Mouse (Mus musculus) liver, adult 2 months (tissue): ENCODE data around the gene Bcl2l14. TPM values are rescaled to one million over a fixed set of nuclear protein-coding genes. Genes with fewer than 3 reads are reported as not detected.

Experiments used
- DNase-seq: peaks from one replicate; pipeline ENCODE4 v3.0.0-alpha.2; 2011; ENCODE audit warnings: low read depth, low spot score; ENCODE audit errors: extremely low read depth
- H3K27ac ChIP-seq: fragments of 200-500 bp; replicated peaks from 2 replicates; pipeline ENCODE4 v1.5.1; 2012; ENCODE audit warnings: low read depth, mild to moderate bottlenecking, control low read depth, inconsistent platforms, low read length; ENCODE audit not compliant: insufficient read depth
- H3K27me3 ChIP-seq: fragments of 200-500 bp; 2 replicates; pipeline ENCODE4 v1.6.1; 2012; ENCODE audit warnings: mild to moderate bottlenecking, moderate library complexity, low read length, inconsistent platforms; ENCODE audit not compliant: control insufficient read depth, insufficient read depth
- H3K36me3 ChIP-seq: fragments of 200-500 bp; 2 replicates; pipeline ENCODE4 v1.6.1; 2012; ENCODE audit warnings: low read length, inconsistent platforms; ENCODE audit not compliant: control insufficient read depth, insufficient read depth
- H3K4me1 ChIP-seq: fragments of 200-500 bp; 2 replicates; pipeline ENCODE4 v1.6.1; 2011; ENCODE audit warnings: low read length; ENCODE audit not compliant: control insufficient read depth, insufficient read depth
- H3K4me3 ChIP-seq: fragments of 200-500 bp; 2 replicates; pipeline ENCODE4 v1.5.1; 2011; ENCODE audit warnings: low read depth, mild to moderate bottlenecking, control low read depth, low read length, moderate library complexity; ENCODE audit not compliant: insufficient read depth
- H3K79me2 ChIP-seq: fragments of 200-500 bp; 2 replicates; pipeline ENCODE4 v1.6.1; 2012; ENCODE audit warnings: inconsistent platforms, mild to moderate bottlenecking, low read length, moderate library complexity; ENCODE audit not compliant: control insufficient read depth, insufficient read depth
- H3K9ac ChIP-seq: fragments of 200-500 bp; 2 replicates; pipeline ENCODE4 v1.6.1; 2012; ENCODE audit warnings: low read depth, mild to moderate bottlenecking, control low read depth, inconsistent platforms, low read length
- CTCF ChIP-seq: fragments of 200-500 bp; IDR thresholded peaks from 2 replicates; pipeline ENCODE4 v1.5.1; 2011; ENCODE audit warnings: low read depth, low read length, control low read depth
- POLR2A ChIP-seq: fragments of 200-500 bp; IDR thresholded peaks from 2 replicates; pipeline ENCODE4 v1.6.1; 2011; ENCODE audit warnings: low read length, control low read depth; ENCODE audit not compliant: insufficient read depth; ENCODE audit errors: extremely low read depth
- WGBS: fragments of 180-500 bp; shearing (Covaris S2); methylation state at CpG from one replicate; pipeline ENCODE4 v1.1.7; 2018; 5-methylcytosine and 5-hydroxymethylcytosine counted together
- polyA plus RNA-seq: library from polyadenylated mRNA; depleted of rRNA; stranded (reverse); fragments of >200 nt; gene quantifications from 2 replicates; pipeline ENCODE4 v1.2.3, GENCODE M21; 2012
- total RNA-seq: library from RNA; depleted of rRNA; stranded (reverse); fragments of >200 nt; gene quantifications from 2 replicates; pipeline ENCODE4 v1.2.3, GENCODE M21; 2014

The Bcl2l14 gene
- total and polyA plus RNA-seq, 2 experiments = 0.37 TPM; not detected in 1

DNA sequence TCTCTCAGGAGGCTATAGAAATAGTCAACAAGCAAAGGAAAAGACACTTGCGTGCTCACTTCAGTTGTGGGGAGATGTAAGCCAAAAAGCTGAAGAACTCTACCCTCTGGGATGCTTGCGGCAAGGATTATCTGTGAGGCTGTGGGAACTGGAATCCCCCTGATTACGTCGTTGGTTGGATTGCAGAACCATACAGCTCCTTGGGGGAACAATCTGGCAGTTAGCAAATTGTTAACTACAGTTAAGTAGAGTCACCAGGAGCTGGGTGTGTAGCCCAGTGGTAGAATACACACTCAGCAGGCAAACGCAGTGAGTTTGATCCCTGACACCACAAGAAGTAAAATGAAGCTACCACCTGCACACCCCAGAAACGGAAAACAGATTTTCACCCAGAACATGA, 37.9 kb downstream of the Bcl2l14 start:
- Histone ChIP-seq H3K4me3 (no peak overlapping the region), H3K9ac (no peak overlapping the region), H3K79me2 (no peaks in the 10 kb centered on the region), H3K36me3 (no peaks in the 10 kb centered on the region), H3K27ac (no peak overlapping the region), H3K27me3 (no peaks in the 10 kb centered on the region), H3K4me1 (peaks cover 6% of the 10 kb centered on the region)
- 92% methylated on average over 6 of the region's 6 CpGs for WGBS
- TF ChIP-seq CTCF (no peak), POLR2A (no peak)
- no peak for DNase-seq

DNA sequence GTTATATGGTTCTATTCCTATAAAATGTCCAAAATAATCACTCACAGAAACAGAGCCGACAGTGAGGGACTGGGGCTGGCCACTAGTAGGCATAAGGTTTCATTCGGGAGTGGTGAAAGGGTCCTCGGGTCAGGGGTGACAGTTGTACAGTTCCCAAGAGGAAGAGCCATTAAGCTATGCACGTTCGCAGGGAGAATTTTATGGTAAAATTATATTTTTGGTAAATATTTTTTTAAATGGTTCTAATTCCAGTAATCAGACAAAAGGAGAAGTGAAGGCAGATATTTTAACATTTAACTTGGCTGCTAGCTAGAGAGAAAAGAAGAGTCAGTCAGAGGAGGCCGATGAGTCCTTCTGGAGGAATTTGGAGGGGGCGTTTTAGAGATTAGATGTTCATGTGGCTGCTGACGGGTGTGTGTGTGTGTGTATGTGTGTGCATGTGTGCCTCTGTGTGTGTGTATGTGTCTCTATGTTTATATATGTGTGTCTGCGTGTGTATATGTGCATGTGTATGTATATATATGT, 38.8 kb downstream of the Bcl2l14 start:
- Histone ChIP-seq H3K4me3 (no peak overlapping the region), H3K9ac (no peak overlapping the region), H3K27me3 (no peaks in the 10 kb centered on the region), H3K27ac (no peak overlapping the region), H3K36me3 (no peaks in the 10 kb centered on the region), H3K4me1 (peaks cover 6% of the 10 kb centered on the region), H3K79me2 (no peaks in the 10 kb centered on the region)
- no peak for DNase-seq
- WGBS = 87% methylated on average over 9 of the region's 9 CpGs
- TF ChIP-seq POLR2A = no peak
- TF ChIP-seq CTCF = no peak

DNA sequence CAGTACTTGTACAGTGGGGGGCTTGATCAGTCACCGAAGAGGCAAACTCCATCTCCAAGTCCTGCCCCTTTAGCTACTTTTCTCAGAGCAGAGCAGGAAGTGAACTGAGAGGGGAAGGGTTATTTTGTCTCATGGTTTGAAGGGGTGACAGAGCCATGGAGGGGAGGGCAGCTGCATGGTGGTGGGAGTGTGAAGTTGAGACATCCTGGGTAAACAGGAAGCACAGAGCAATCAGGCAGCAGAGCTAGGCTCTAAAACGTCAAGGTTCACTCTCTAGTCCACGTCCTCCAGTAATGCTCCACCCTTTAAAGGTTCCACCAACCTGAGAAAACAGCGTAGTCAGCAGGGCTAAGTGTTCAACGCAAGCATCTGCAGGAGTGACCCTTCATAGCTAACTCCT, 40.8 kb downstream of the Bcl2l14 start:
- no peak for TF ChIP-seq POLR2A
- no peak for TF ChIP-seq CTCF
- WGBS = 63% methylated on average over 5 of the region's 5 CpGs
- H3K9ac ChIP-seq = no peak overlapping the region
- no peaks in the 10 kb centered on the region for H3K79me2 ChIP-seq
- H3K36me3 ChIP-seq = no peaks in the 10 kb centered on the region
- no peak overlapping the region for H3K4me3 ChIP-seq
- no peak for DNase-seq
- H3K27ac ChIP-seq = no peak overlapping the region
- H3K4me1 ChIP-seq = peaks cover 2% of the 10 kb centered on the region
- no peaks in the 10 kb centered on the region for H3K27me3 ChIP-seq

DNA sequence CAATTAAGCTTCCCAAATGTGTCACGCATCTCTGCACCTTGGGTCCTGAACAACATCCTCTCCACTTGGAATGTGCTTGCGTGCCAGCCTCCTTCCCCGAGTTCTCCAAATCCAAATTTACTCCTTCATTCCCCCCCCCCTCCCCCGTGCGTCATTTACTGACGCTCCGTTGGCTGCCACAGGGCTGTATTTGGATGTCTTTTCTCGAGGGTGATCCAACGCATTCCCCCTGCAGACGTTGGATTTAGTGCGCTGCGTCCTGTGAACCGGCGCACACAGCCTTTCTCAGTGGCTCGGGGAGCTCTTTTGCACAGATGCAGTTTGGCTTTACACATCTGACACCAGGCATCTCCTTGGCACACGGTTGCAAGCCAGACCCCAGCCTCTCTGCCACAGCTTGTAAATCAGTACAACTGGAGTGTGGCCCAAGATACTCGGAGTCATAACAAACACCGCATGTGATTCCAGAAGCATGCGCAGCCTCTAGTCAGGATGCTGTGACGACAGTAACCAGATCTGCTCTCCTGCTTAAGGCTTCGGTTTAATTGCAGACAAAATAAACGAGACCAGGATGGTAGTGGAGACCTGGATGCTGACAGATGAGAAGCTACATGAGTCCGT, 43.4 kb downstream of the Bcl2l14 start:
- Histone ChIP-seq H3K4me1 (peaks cover 10% of the 10 kb centered on the region), H3K27me3 (no peaks in the 10 kb centered on the region), H3K9ac (no peak overlapping the region), H3K79me2 (no peaks in the 10 kb centered on the region), H3K27ac (no peak overlapping the region), H3K36me3 (no peaks in the 10 kb centered on the region), H3K4me3 (no peak overlapping the region; the same call in 1 of the 2 replicates)
- no peak for DNase-seq
- 70% methylated on average over 23 of the region's 23 CpGs for WGBS
- TF ChIP-seq POLR2A (no peak), CTCF (no peak)

DNA sequence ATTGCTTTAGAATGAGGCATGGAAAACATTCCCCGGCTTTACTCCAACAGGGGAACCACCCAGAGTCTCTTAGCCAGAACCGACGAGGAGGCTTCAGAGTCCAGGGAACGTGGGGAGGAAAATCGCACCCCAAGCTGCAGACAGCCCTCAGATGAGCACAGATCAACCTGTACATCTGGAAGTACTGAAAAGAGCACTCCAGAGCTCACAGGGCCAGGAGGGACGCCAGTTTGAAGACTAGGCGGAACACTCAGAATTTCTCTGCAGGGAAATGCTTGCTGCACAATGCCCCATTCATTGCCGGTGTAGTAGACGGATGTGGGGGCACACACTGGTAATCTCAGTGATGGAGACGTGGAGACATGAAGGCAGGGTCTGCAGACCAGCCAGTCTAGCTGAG, 43.9 kb downstream of the Bcl2l14 start:
- Histone ChIP-seq H3K9ac (no peak overlapping the region), H3K4me1 (peaks cover 10% of the 10 kb centered on the region), H3K36me3 (peaks cover under 1% of the 10 kb centered on the region; the same call in 1 of the 2 replicates), H3K27ac (no peak overlapping the region), H3K27me3 (no peaks in the 10 kb centered on the region), H3K79me2 (no peaks in the 10 kb centered on the region), H3K4me3 (no peak overlapping the region)
- WGBS = 72% methylated on average over 10 of the region's 10 CpGs
- DNase-seq = no peak
- TF ChIP-seq CTCF (no peak), POLR2A (no peak)

DNA sequence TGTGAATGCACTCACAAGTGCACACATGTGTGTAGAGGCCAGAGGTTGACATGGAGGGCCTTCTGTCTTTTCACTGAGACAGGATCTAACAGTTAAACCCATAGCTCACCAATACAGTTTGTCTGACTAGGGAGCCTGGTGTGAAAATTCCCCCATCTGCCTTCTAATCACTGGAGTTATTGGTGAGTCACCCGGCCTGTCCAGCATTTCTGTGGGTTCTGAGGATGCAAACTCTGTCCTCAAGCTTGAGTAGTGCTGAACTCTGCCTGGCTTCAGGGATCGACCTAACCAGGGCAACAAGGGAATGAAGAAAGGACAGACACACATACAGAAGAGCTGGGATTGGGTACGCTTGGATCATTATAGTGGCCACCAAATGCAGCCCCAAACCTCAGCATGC, 45.6 kb downstream of the Bcl2l14 start:
- Histone ChIP-seq H3K27me3 (no peaks in the 10 kb centered on the region), H3K79me2 (no peaks in the 10 kb centered on the region), H3K4me3 (no peak overlapping the region), H3K36me3 (peaks cover 9% of the 10 kb centered on the region), H3K4me1 (peaks cover 10% of the 10 kb centered on the region), H3K9ac (no peak overlapping the region), H3K27ac (no peak overlapping the region)
- no peak for TF ChIP-seq CTCF
- TF ChIP-seq POLR2A = no peak
- WGBS = 90% methylated on average over 3 of the region's 3 CpGs
- no peak for DNase-seq
